12 mouse cellular contexts compared by ENCODE assay signal in the genomic region with DNA sequence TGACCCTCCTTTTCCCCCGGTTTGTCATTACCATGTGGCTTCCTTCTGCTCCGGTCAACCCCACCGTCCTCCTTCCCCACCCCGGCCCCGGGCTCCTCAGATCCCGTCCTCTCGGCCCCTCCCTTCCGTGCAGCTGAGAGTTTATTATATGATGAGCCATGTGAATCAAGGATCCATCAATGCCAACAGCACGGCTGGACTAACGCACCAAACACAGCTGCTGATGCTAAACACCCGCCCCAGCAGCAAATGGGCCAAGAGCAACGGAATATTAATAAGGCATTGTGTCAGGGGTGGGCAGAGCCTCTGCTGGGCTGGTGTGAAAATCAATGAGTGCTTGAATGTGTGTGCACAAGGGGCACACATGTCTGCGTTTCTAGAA. TPM values are rescaled to one million over a fixed set of nuclear protein-coding genes. Genes with fewer than 3 reads are reported as not detected.
DNase-seq lines count a peak whose midpoint lies in the region; ATAC-seq and TF ChIP-seq lines count a peak whose summit lies in the region.
"Had no signal": no experiment of that assay in that cellular context is flagged by ENCODE, and none has a peak within 500 bp of the region (broad histone marks: within the 10 kb centered on the region; RNA-seq: fewer than 3 reads in every experiment).

No protein-coding gene starts in this region.

- 10% methylated on average over 13 of the region's 13 CpGs for WGBS in hindbrain, embryonic 13.5 days
- 13% methylated on average over 13 of the region's 13 CpGs for WGBS in midbrain, embryonic 15.5 days

- H3K4me3 ChIP-seq in G1E (ENCODE audit: low read depth, low read length): peak overlapping the region; percentile 38; the same call in 1 of the 2 replicates
- no peak overlapping the region for H3K4me3 ChIP-seq in hindbrain, embryonic 13.5 days
- H3K4me3 ChIP-seq in midbrain, embryonic 15.5 days: no peak overlapping the region

- H3K36me3 ChIP-seq in G1E (replicated peaks): peaks cover 84% of the 10 kb centered on the region
- H3K36me3 ChIP-seq in hindbrain, embryonic 13.5 days: peaks cover 5% of the 10 kb centered on the region
- H3K36me3 ChIP-seq in midbrain, embryonic 15.5 days (replicated peaks): 0 out of 2 replicates have a peak, but pooled peaks cover 3% of the 10 kb centered on the region

- DNase-seq in G1E (ENCODE audit: low spot score): no peak
- DNase-seq in brain, adult 2 months (ENCODE audit: low read depth, low spot score): peak; percentile 59
- DNase-seq in adrenal gland, postnatal 25 days: no peak
- no peak for DNase-seq in kidney, postnatal 10 days
- no peak for DNase-seq in layer of hippocampus, postnatal 14 days (ENCODE audit: low spot score in 2 of 2)
- DNase-seq: cerebellum, adult 9-11 months; spleen, adult 18-20 months; thymus, postnatal 25 days had no signal

- ATAC-seq in G1E (ENCODE audit: extremely low read depth, insufficient number of reproducible peaks, low FRiP score, poor library complexity, severe bottlenecking): no peak
- peak; percentile 53 for ATAC-seq in hindbrain, embryonic 13.5 days (ENCODE audit: low FRiP score)
- peak; percentile 40 for ATAC-seq in midbrain, embryonic 15.5 days (replicated peaks)

- H3K27ac ChIP-seq in hindbrain, embryonic 13.5 days: peak overlapping the region; percentile 81
- H3K27ac ChIP-seq in midbrain, embryonic 15.5 days: peak overlapping the region; percentile 42
- H3K27ac ChIP-seq: kidney, postnatal 0 days had no signal

- peaks cover 5% of the 10 kb centered on the region for H3K9me3 ChIP-seq in G1E (replicated peaks)
- H3K9me3 ChIP-seq in hindbrain, embryonic 13.5 days: no peaks in the 10 kb centered on the region; the same call in 1 of the 2 replicates
- H3K9me3 ChIP-seq in midbrain, embryonic 15.5 days: no peaks in the 10 kb centered on the region

- H3K9ac ChIP-seq in hindbrain, embryonic 13.5 days: 0 out of 2 replicates have a peak overlapping the region, but pooled peaks have one; percentile 24
- no peak overlapping the region for H3K9ac ChIP-seq in midbrain, embryonic 15.5 days

- H3K27me3 ChIP-seq in G1E (ENCODE audit: insufficient read depth, low read length): no peaks in the 10 kb centered on the region
- peaks cover 15% of the 10 kb centered on the region; the same call in 1 of the 2 replicates for H3K27me3 ChIP-seq in hindbrain, embryonic 13.5 days
- no peaks in the 10 kb centered on the region for H3K27me3 ChIP-seq in midbrain, embryonic 15.5 days (replicated peaks)

- no peak for TF ChIP-seq CTCF in G1E (IDR thresholded peaks at IDR 0.05; ENCODE audit: low read depth, low read length)

- H3K4me1 ChIP-seq in G1E (ENCODE audit: insufficient read depth, low read depth, low read length): peaks cover 40% of the 10 kb centered on the region
- peaks cover 37% of the 10 kb centered on the region for H3K4me1 ChIP-seq in hindbrain, embryonic 13.5 days (replicated peaks)
- H3K4me1 ChIP-seq in midbrain, embryonic 15.5 days: peaks cover 23% of the 10 kb centered on the region

- H3K4me2 ChIP-seq in hindbrain, embryonic 13.5 days: peak overlapping the region; percentile 40
- peak overlapping the region; percentile 35 for H3K4me2 ChIP-seq in midbrain, embryonic 15.5 days
- H3K4me2 ChIP-seq: heart, embryonic 11.5 days had no signal

RNA-seq across cellular contexts. Expression of gene Nnmt, which starts 58.1 kb away (rescaled TPM):
- not detected in 2 replicates for total RNA-seq in G1E (2014; fragmentation: Nextera tagmentation)
- total RNA-seq in G1E (2017): 0.66 TPM in 1 of 2 replicates, not detected in the other
- polyA plus RNA-seq in G1E (2012): not detected in 2 replicates
- 0.38 and 0.81 TPM in 2 replicates for polyA plus RNA-seq in hindbrain, embryonic 13.5 days (2015; fragmentation: Nextera tagmentation; extraction: Ambion mirVana)
- polyA plus RNA-seq in midbrain, embryonic 15.5 days (2015; fragmentation: Nextera tagmentation; extraction: Ambion mirVana): 1.4 and 2.4 TPM in 2 replicates
- 11.5 and 12.3 TPM in 2 replicates for total RNA-seq in adrenal gland, postnatal 25 days (2021)
- total RNA-seq in layer of hippocampus, postnatal 14 days (2021): 1 to 10 TPM; 2.7 to 4.1 TPM
